17 mouse cellular contexts compared by ENCODE assay signal in genomic region chr11:52059001-52059400, GRCm38 (mm10).
"Had no signal": no experiment of that assay in that cellular context is flagged by ENCODE, and none has a peak within 500 bp of the region (broad histone marks: within the 10 kb centered on the region; RNA-seq: fewer than 3 reads in every experiment).

No protein-coding gene starts in this region.

- H3K27me3 ChIP-seq: lung, embryonic 15.5 days; midbrain, embryonic 13.5 days; midbrain, embryonic 15.5 days; neural tube, embryonic 12.5 days; stomach, embryonic 15.5 days had no signal

- H3K4me3 ChIP-seq: lung, embryonic 15.5 days; megakaryocyte, embryonic 14.5 days; midbrain, embryonic 13.5 days; midbrain, embryonic 15.5 days; neural tube, embryonic 12.5 days; stomach, embryonic 15.5 days had no signal

- H3K36me3 ChIP-seq: lung, embryonic 15.5 days; midbrain, embryonic 15.5 days; neural tube, embryonic 12.5 days; stomach, embryonic 15.5 days had no signal

- H3K9ac ChIP-seq: liver, postnatal 0 days; lung, embryonic 15.5 days; midbrain, embryonic 13.5 days; midbrain, embryonic 15.5 days; neural tube, embryonic 12.5 days; stomach, embryonic 15.5 days had no signal

- H3K27ac ChIP-seq: lung, embryonic 15.5 days; macrophage; midbrain, embryonic 13.5 days; midbrain, embryonic 15.5 days; neural tube, embryonic 12.5 days; stomach, embryonic 15.5 days; stomach, postnatal 0 days had no signal

- DNase-seq: liver, postnatal 0 days; lung, adult 2 months; lung, postnatal 14 days; lung, postnatal 36 days; right cerebral cortex, postnatal 14 days; thymus, postnatal 14 days; thymus, postnatal 36 days had no signal

- H3K4me2 ChIP-seq: lung, embryonic 15.5 days; midbrain, embryonic 11.5 days; midbrain, embryonic 13.5 days; midbrain, embryonic 15.5 days; neural tube, embryonic 12.5 days; stomach, embryonic 15.5 days had no signal

- H3K4me1 ChIP-seq: lung, embryonic 15.5 days; midbrain, embryonic 13.5 days; midbrain, embryonic 15.5 days; neural tube, embryonic 12.5 days; stomach, embryonic 15.5 days had no signal

- H3K9me3 ChIP-seq: lung, embryonic 15.5 days; midbrain, embryonic 13.5 days; midbrain, embryonic 15.5 days; neural tube, embryonic 12.5 days; stomach, embryonic 15.5 days had no signal

- ATAC-seq: liver, postnatal 0 days; lung, postnatal 0 days; midbrain, embryonic 13.5 days; midbrain, embryonic 15.5 days had no signal
